Mouse (Mus musculus) embryonic fibroblast, embryonic 13.5 days (primary cell): Measurements from ENCODE around the gene Mtrex. TPM values are rescaled to one million over a fixed set of nuclear protein-coding genes. Genes with fewer than 3 reads are reported as not detected.

Experiments used
- H3K27ac ChIP-seq: 2 replicates; pipeline ENCODE4 v1.5.1; 2012; ENCODE audit warnings: low read length, control low read depth, inconsistent platforms; ENCODE audit not compliant: insufficient read depth
- H3K4me1 ChIP-seq: 2 replicates; pipeline ENCODE4 v1.6.1; 2011; ENCODE audit warnings: low read length; ENCODE audit not compliant: control insufficient read depth, insufficient read depth
- H3K4me3 ChIP-seq: 2 replicates; pipeline ENCODE4 v1.5.1; 2011; ENCODE audit warnings: mild to moderate bottlenecking, control low read depth, low read length; ENCODE audit not compliant: insufficient read depth
- CTCF ChIP-seq: IDR thresholded peaks from 2 replicates; pipeline ENCODE4 v1.5.1; 2011; ENCODE audit warnings: mild to moderate bottlenecking, control low read depth, low read length, moderate library complexity, borderline replicate concordance; ENCODE audit not compliant: insufficient read depth
- POLR2A ChIP-seq: IDR thresholded peaks from 2 replicates; pipeline ENCODE4 v1.6.1; 2011; ENCODE audit warnings: low read depth, mild to moderate bottlenecking, control low read depth, low read length, moderate library complexity
- polyA plus RNA-seq: library from polyadenylated mRNA; stranded (reverse); fragments of >200 nt; gene quantifications from 2 replicates; pipeline ENCODE4 v1.2.4, GENCODE M21; 2011; ENCODE audit warnings: low read depth; ENCODE audit not compliant: missing spikeins, insufficient read length

Gene Mtrex
- polyA plus RNA-seq, 1 experiment = 58.5 TPM

DNA sequence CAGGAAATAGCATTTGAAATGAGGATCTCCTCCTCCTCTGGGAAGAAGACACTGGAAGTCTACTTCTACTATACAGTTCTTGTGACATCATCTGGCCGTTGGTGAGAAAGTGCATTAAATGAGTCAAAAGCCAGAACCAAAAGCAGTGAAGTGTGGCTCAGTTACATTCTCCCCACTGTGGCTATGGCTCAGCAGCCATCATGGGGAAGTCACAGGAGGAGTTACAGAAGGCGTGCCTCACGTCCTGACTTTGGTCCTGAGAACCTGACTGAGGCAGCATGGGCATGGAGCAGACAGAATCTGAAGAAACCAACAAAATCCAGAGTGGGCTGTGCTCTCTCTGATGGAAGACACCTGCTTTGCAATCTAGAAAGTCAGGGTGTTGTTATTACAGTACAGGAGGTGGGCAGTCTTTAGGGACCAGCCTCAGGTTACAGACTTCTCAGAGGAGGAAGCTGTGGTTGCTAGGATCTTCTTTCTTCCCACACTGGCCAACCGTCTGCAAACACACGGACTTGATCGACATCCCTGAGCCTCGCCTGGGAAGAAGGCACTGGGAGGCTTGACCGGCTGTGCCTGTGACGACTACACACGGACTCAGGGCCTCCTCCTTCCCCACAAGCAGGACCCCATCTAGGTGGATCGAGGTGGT is 57.0 kb downstream of the Mtrex start:
- TF ChIP-seq CTCF = no peak
- TF ChIP-seq POLR2A = no peak
- H3K4me3 ChIP-seq = no peak overlapping the region
- no peaks in the 10 kb centered on the region for H3K4me1 ChIP-seq
- H3K27ac ChIP-seq = no peak overlapping the region

DNA sequence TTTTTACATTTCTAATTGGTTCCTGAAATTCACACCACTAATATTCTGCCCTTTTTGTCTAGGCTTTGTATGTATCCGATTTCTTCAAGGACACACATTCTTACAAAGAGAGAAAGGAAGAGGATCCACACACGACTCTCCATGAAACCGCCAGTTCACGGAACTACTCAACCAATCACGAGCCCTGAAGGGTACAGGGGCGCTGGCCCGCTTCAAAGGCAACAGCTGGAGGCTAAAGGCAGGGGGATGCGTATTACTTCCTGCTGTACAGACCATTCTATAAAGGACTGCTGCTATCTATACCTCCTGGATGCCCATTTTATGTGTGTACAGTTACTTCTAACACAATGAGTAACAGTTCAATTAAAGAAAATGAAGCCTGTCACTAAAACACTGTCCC is 59.8 kb downstream of the Mtrex start:
- Histone ChIP-seq H3K4me3 (no peak overlapping the region), H3K27ac (no peak overlapping the region), H3K4me1 (no peaks in the 10 kb centered on the region; the same call in 1 of the 2 replicates)
- TF ChIP-seq POLR2A (no peak), CTCF (no peak)

GRCm38 (mm10) chr13:112866782-112867181 is 60.4 kb downstream of the Mtrex start:
- TF ChIP-seq CTCF (no peak), POLR2A (no peak)

DNA sequence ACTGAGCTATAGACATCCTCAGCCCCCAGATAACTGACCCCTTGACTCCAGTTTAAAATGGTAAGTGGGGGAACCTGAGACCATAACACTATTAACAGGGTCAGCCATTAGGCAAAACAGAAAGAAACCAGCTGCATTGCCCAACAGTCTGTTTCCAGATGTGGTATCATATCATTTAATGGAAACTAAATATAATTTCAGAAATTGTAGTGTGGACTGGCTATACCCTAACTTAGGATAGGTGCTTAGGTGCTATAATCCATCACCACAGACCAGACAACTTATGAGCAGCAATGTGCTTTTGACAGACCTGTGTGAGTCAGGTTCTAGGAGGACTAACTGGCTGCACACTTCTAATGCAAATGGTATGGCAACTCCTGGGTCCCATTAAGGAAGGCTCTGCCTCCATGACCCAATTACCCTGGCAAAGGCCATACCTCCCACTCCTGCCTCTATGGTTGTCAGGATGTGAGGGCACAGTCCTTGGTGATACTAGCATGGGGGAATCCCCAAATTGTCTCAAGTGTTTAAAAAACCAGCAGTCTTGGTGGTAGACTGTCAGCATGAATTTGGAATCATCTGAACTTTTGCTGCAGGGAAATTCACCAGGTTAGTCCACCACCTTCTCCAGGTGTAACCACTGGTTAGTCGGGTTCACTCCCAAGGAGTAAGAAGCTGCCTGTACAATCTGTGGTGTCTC is 64.1 kb downstream of the Mtrex start:
- H3K27ac ChIP-seq = no peak overlapping the region
- H3K4me1 ChIP-seq = peaks cover 3% of the 10 kb centered on the region; the same call in 1 of the 2 replicates
- no peak overlapping the region for H3K4me3 ChIP-seq
- TF ChIP-seq POLR2A (no peak), CTCF (no peak)

More at GRCm38 (mm10) chr13:112866782-112867181, 60.4 kb downstream of the Mtrex start:
- Histone ChIP-seq H3K4me1 (peaks cover 3% of the 10 kb centered on the region; the same call in 1 of the 2 replicates), H3K27ac (no peak overlapping the region), H3K4me3 (no peak overlapping the region)

DNA sequence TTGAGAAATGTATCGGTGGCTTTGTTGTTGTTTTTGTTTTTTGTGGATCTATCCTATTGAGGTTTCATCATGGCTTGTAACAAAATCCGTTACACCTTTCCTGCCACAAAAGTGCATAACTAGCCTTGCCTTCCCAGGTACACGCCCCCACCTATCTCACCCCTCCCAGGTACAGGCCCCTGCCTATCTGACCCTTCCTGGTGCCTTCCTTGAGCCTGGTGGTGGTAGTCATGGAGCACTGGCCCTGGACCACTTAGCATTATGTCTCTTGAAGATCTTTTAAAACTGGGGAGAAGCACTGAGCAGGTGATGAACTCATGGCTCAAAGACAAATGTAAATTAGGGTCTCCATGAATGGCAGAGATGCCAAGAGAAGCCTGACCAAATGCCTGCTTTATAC is 64.9 kb downstream of the Mtrex start:
- no peak overlapping the region for H3K27ac ChIP-seq
- peaks cover 3% of the 10 kb centered on the region; the same call in 1 of the 2 replicates for H3K4me1 ChIP-seq
- TF ChIP-seq CTCF = no peak
- no peak for TF ChIP-seq POLR2A
- no peak overlapping the region for H3K4me3 ChIP-seq

GRCm38 (mm10) chr13:112861825-112862306 is 65.3 kb downstream of the Mtrex start:
- Histone ChIP-seq H3K4me1 (peaks cover 3% of the 10 kb centered on the region; the same call in 1 of the 2 replicates), H3K4me3 (no peak overlapping the region), H3K27ac (0 out of 2 replicates have a peak overlapping the region, but pooled peaks have one; percentile 19)
- no peak for TF ChIP-seq CTCF
- no peak for TF ChIP-seq POLR2A

DNA sequence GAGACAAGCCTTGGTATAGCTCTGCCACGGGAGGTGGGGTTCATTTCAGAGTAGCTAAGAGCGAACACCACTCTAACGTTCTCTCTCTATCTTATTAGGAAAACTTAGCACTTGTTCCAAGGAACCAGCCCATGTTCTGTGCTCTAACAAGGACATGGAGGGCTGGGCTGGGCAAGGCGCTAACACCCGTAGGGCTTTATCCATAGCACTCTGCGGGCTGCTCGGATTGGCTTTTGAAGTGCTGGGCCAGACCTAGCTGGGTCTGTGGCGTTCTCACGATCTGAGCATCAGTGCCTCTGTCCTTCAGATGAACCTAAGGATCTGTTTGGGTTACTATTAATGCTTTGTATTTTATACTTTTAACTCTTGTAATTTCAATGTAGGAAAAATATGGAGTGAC is 66.3 kb downstream of the Mtrex start:
- H3K27ac ChIP-seq = no peak overlapping the region
- no peak for TF ChIP-seq POLR2A
- no peak overlapping the region for H3K4me3 ChIP-seq
- H3K4me1 ChIP-seq = peaks cover 3% of the 10 kb centered on the region; the same call in 1 of the 2 replicates

GRCm38 (mm10) chr13:112860370-112860769 is 66.8 kb downstream of the Mtrex start:
- no peak overlapping the region for H3K4me3 ChIP-seq
- no peak for TF ChIP-seq CTCF
- TF ChIP-seq POLR2A = no peak

GRCm38 (mm10) chr13:112859574-112860134 is 67.5 kb downstream of the Mtrex start:
- no peak overlapping the region for H3K4me3 ChIP-seq
- H3K4me1 ChIP-seq = peaks cover 3% of the 10 kb centered on the region; the same call in 1 of the 2 replicates
- TF ChIP-seq POLR2A (no peak), CTCF (no peak)
- H3K27ac ChIP-seq = no peak overlapping the region

More at GRCm38 (mm10) chr13:112860370-112860769, 66.8 kb downstream of the Mtrex start:
- Histone ChIP-seq H3K4me1 (peaks cover 3% of the 10 kb centered on the region; the same call in 1 of the 2 replicates), H3K27ac (no peak overlapping the region)

DNA sequence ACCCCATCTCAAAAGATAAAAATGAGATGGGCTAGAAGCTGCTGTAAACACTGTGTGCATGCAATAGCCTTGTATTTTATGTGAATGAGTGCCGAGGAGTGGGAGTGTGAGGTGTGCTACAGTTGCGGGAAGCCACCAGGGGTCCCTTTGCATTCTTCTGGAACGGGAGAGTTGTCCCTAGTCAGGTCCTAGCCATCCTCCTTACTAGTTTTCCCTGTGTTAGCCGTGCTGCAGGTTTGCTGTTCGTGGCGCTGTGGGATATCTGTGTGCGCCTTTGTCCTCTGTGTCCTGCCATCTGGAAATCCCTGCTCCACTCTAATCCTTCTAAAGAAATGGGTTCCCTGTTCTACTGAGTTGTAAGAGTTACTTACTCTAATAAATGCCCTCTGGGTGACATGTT is 69.3 kb downstream of the Mtrex start:
- H3K4me1 ChIP-seq = peaks cover 3% of the 10 kb centered on the region; the same call in 1 of the 2 replicates
- TF ChIP-seq CTCF (no peak), POLR2A (no peak)
- no peak overlapping the region for H3K4me3 ChIP-seq
- no peak overlapping the region for H3K27ac ChIP-seq
